Mouse (Mus musculus) colon, adult 2 months (tissue): ENCODE results near the gene Zfp296. TPM values are rescaled to one million over a fixed set of nuclear protein-coding genes. Genes with fewer than 3 reads are reported as not detected.

Experiments
- polyA plus RNA-seq: library from polyadenylated mRNA; depleted of rRNA; stranded (reverse); fragments of >200 nt; gene quantifications from 2 replicates; pipeline ENCODE4 v1.2.3, GENCODE M21; 2012; rRNA removed

Zfp296 gene
- polyA plus RNA-seq = 2.8 and 2.9 TPM in 2 replicates

GRCm38 (mm10) chr7:19577141-19577852, at the start of gene Zfp296, which contains the start of gene Gemin7:
Gene Zfp296 (plus strand): TSS chr7:19577287.
Gene Gemin7 (minus strand): TSS chr7:19577595.

GRCm38 (mm10) chr7:19562643-19563410, 14.3 kb upstream of the Zfp296 start, which contains the start of gene Ppp1r37:
Gene Ppp1r37 (minus strand): TSS chr7:19563076.

GRCm38 (mm10) chr7:19603849-19604605, 26.9 kb downstream of the Zfp296 start, which contains the start of gene Clasrp:
Gene Clasrp (minus strand): TSS chr7:19604486.

DNA sequence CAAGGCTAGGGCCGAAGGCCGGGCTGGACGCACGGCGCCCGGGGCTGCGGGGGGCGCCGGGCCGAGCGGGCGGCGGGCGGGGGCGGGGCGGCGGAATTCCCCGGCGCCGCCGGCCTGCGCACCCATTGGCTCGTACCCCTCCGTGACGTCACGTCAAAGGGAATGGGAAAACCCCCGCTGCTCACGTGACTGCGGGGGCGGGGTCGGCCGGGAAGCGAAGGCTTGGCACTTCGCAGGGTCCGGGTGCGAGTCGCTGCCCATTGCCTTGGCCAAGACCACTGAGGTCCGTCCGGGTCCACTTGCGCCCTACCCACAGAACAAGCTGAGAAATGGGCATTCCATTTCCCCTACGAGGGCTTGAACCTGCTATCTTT, 52.3 kb downstream of the Zfp296 start, which contains the start of gene Relb:
Gene Relb (minus strand): TSS at position 78 of the 374 bp plus-strand sequence.

Other genes starting within 250 kb of the Zfp296 start
- gene Ercc1, start 232.5 kb upstream of the Zfp296 start, polyA plus RNA-seq = 26.1 and 33.2 TPM in 2 replicates
- gene Cd3eap, start 217.8 kb upstream of the Zfp296 start, polyA plus RNA-seq = 4.0 and 7.0 TPM in 2 replicates
- 14.6 and 20.3 TPM in 2 replicates for gene Ppp1r13l, start 217.5 kb upstream of the Zfp296 start, polyA plus RNA-seq
- gene Ercc2, start 195.3 kb upstream of the Zfp296 start, polyA plus RNA-seq = 47.1 and 56.1 TPM in 2 replicates
- 5.5 and 6.0 TPM in 2 replicates for gene Klc3, start 173.2 kb upstream of the Zfp296 start, polyA plus RNA-seq
- 78.9 and 126 TPM in 2 replicates for gene Ckm, start 172.5 kb upstream of the Zfp296 start, polyA plus RNA-seq
- 22.3 and 24.9 TPM in 2 replicates for gene Mark4, start 118.5 kb upstream of the Zfp296 start, polyA plus RNA-seq
- 7.9 and 11.1 TPM in 2 replicates for gene Exoc3l2, start 114.0 kb upstream of the Zfp296 start, polyA plus RNA-seq
- 19.5 and 30.0 TPM in 2 replicates for gene Bloc1s3, start 68.9 kb upstream of the Zfp296 start, polyA plus RNA-seq
- 218 and 235 TPM in 2 replicates for gene Trappc6a, start 68.9 kb upstream of the Zfp296 start, polyA plus RNA-seq
- 2.2 and 2.3 TPM in 2 replicates for gene Nkpd1, start 59.4 kb upstream of the Zfp296 start, polyA plus RNA-seq
- gene Ppp1r37, start 14.2 kb upstream of the Zfp296 start, polyA plus RNA-seq = 191 and 212 TPM in 2 replicates
- gene Gemin7, start 308 bp downstream of the Zfp296 start, polyA plus RNA-seq = 109 and 138 TPM in 2 replicates
- gene Clasrp, start 27.2 kb downstream of the Zfp296 start, polyA plus RNA-seq = 149 and 153 TPM in 2 replicates
- 78.7 and 93.0 TPM in 2 replicates for gene Relb, start 52.2 kb downstream of the Zfp296 start, polyA plus RNA-seq
- gene Clptm1, start 87.7 kb downstream of the Zfp296 start, polyA plus RNA-seq = 143 and 159 TPM in 2 replicates
- gene Apoc2, start 100.7 kb downstream of the Zfp296 start, polyA plus RNA-seq = 35.5 and 39.0 TPM in 2 replicates
- not detected in 2 replicates for gene Gm44805, start 104.1 kb downstream of the Zfp296 start, polyA plus RNA-seq
- 0.49 and 1.3 TPM in 2 replicates for gene Apoc4, start 104.2 kb downstream of the Zfp296 start, polyA plus RNA-seq
- gene Apoc1, start 115.4 kb downstream of the Zfp296 start, polyA plus RNA-seq = 0.65 and 1.6 TPM in 2 replicates
- 734 and 810 TPM in 2 replicates for gene Apoe, start 121.9 kb downstream of the Zfp296 start, polyA plus RNA-seq
- 106 and 114 TPM in 2 replicates for gene Tomm40, start 138.2 kb downstream of the Zfp296 start, polyA plus RNA-seq
- gene Nectin2, start 173.2 kb downstream of the Zfp296 start, polyA plus RNA-seq = 167 and 177 TPM in 2 replicates
- gene Bcam, start 193.7 kb downstream of the Zfp296 start, polyA plus RNA-seq = 56.6 and 61.3 TPM in 2 replicates
- 140 and 141 TPM in 2 replicates for gene Cblc, start 219.5 kb downstream of the Zfp296 start, polyA plus RNA-seq
- 183 and 189 TPM in 2 replicates for gene Bcl3, start 245.5 kb downstream of the Zfp296 start, polyA plus RNA-seq